Mouse (Mus musculus) midbrain, postnatal 0 days (tissue): ENCODE measurements at regions not wholly inside any gene's neighbourhood (a gene's known extent, or its start where the extent isn't known, plus 50 kb on each side); places are given as distances from the start of the nearest gene placed in this dataset.
"Not testable (repeated sequence)": the region's sequence is repeated elsewhere in the genome, so short reads cannot be mapped to it uniquely, and the experiment has no call there.

ENCODE experiments used
- ATAC-seq: fragments of 200-750 bp; cut with Nextera tagmentation; 2 replicates; pipeline ENCODE4 v1.8.0; 2017; ENCODE audit warnings: moderate number of reproducible peaks, mild to moderate bottlenecking, moderate TSS enrichment, moderate library complexity; ENCODE audit not compliant: low FRiP score
- DNase-seq: peaks from one replicate; pipeline ENCODE4 v3.0.0-alpha.2; 2015; ENCODE audit warnings: low spot score
- H3K27ac ChIP-seq: fragments of 300-500 bp; sonication (generic); 2 replicates; pipeline ENCODE4 v1.5.1; 2014; ENCODE audit warnings: low read depth, mild to moderate bottlenecking, low read length, mixed read lengths
- H3K27me3 ChIP-seq: fragments of 300-500 bp; sonication (generic); 2 replicates; pipeline ENCODE4 v1.6.1; 2014; ENCODE audit warnings: low read length, control low read depth, mixed read lengths; ENCODE audit not compliant: insufficient read depth
- H3K36me3 ChIP-seq: fragments of 300-500 bp; sonication (generic); 2 replicates; pipeline ENCODE4 v1.6.1; 2014; ENCODE audit warnings: low read length, control low read depth, mixed read lengths; ENCODE audit not compliant: insufficient read depth
- H3K4me1 ChIP-seq: fragments of 300-500 bp; sonication (generic); 2 replicates; pipeline ENCODE4 v1.6.1; 2014; ENCODE audit warnings: mild to moderate bottlenecking, control low read depth, antibody characterized with exemption, low read length, mixed read lengths; ENCODE audit not compliant: insufficient read depth
- H3K4me2 ChIP-seq: fragments of 300-500 bp; sonication (generic); 2 replicates; pipeline ENCODE4 v1.6.1; 2014; ENCODE audit warnings: low read depth, mild to moderate bottlenecking, low read length, mixed read lengths; ENCODE audit not compliant: poor library complexity, severe bottlenecking
- H3K4me3 ChIP-seq: fragments of 300-500 bp; sonication (generic); 2 replicates; pipeline ENCODE4 v1.5.1; 2014; ENCODE audit warnings: low read depth, mild to moderate bottlenecking, low read length, moderate library complexity
- H3K9ac ChIP-seq: fragments of 300-500 bp; sonication (generic); replicated peaks from 2 replicates; pipeline ENCODE4 v1.6.1; 2014; ENCODE audit warnings: mild to moderate bottlenecking, low read length, moderate library complexity, mixed read lengths; ENCODE audit not compliant: poor library complexity, severe bottlenecking
- H3K9me3 ChIP-seq: fragments of 300-500 bp; sonication (generic); 2 replicates; pipeline ENCODE4 v1.6.1; 2016; ENCODE audit warnings: low read length, control low read depth
- CTCF ChIP-seq: IDR thresholded peaks from 2 replicates; pipeline ENCODE4 v1.5.1; 2016; ENCODE audit warnings: antibody characterized with exemption, mild to moderate bottlenecking
- WGBS: fragments of 180-500 bp; shearing (Covaris S2); extraction: QIAGEN DNeasy Blood & Tissue Kit; methylation state at CpG from one replicate; pipeline ENCODE4 v1.1.7; 2014; 5-methylcytosine and 5-hydroxymethylcytosine counted together

DNA sequence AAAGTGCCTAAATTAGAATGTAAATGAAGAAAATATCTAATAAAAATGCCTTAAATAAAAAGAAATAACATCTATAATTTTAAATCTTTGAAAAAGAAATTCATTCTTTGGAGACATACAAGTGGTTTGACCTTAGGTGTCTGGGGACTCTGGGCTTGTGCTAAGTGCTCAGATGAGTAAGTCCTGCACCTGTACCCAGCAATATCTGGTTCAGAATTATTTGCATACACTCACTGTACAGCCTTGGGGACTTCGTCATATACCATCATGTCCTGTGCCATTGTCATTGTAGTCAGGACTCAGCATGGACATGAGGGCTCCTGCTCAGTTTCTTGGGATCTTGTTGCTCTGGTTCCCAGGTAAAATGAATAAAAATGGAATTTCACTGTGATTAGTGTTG is 255.1 kb upstream of the Tacstd2 start:
- H3K9me3 ChIP-seq, result no peaks in the 10 kb centered on the region
- WGBS, result 87% methylated on average over 1 of the region's 1 CpGs
- no peak overlapping the region for H3K4me2 ChIP-seq
- DNase-seq (no peak), ATAC-seq (no peak)
- H3K4me3 ChIP-seq, result no peak overlapping the region
- H3K27ac ChIP-seq, result no peak overlapping the region
- H3K36me3 ChIP-seq, result no peaks in the 10 kb centered on the region
- TF ChIP-seq CTCF, result no peak
- H3K27me3 ChIP-seq, result no peaks in the 10 kb centered on the region
- no peak overlapping the region for H3K9ac ChIP-seq
- no peaks in the 10 kb centered on the region for H3K4me1 ChIP-seq

DNA sequence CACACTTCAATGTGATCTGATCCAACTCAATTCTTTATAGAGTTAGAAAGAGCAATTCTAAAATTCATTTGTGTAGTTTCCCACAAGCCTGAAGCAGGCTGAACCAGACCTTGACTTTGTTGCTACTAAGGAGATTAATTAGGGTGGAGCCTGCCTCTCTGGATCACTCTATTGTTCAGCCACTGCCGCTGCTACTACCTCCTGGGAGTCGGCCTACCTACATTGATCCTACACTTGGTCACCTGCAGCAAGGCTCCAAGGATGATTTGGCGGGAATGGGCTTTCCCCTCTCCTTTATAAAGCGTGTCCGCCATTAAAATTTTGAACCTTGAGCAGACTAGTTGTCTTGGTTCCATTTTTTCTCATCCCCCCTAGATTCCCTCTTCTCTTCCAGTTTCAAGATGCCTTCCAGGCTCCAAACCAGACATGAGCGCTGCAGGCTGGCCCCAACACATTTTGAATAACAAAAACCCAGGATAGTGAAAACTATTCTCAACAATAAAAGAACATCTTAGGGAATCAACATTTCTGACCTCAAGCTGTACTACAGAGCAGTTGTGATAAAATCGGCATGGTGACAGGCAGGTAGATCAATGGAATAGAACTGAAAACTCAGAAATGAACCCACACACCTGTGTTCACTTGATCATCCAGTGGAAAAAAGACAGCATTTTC is 251.6 kb upstream of the Tacstd2 start:
- H3K9ac ChIP-seq, result no peak overlapping the region
- DNase-seq, result no peak
- H3K36me3 ChIP-seq, result no peaks in the 10 kb centered on the region
- H3K27ac ChIP-seq, result no peak overlapping the region
- no peak overlapping the region for H3K4me2 ChIP-seq
- ATAC-seq, result no peak
- WGBS, result 68% methylated on average over 7 of the region's 7 CpGs
- no peaks in the 10 kb centered on the region for H3K9me3 ChIP-seq
- H3K4me3 ChIP-seq, result no peak overlapping the region
- H3K4me1 ChIP-seq, result no peaks in the 10 kb centered on the region
- no peaks in the 10 kb centered on the region for H3K27me3 ChIP-seq
- TF ChIP-seq CTCF, result no peak

DNA sequence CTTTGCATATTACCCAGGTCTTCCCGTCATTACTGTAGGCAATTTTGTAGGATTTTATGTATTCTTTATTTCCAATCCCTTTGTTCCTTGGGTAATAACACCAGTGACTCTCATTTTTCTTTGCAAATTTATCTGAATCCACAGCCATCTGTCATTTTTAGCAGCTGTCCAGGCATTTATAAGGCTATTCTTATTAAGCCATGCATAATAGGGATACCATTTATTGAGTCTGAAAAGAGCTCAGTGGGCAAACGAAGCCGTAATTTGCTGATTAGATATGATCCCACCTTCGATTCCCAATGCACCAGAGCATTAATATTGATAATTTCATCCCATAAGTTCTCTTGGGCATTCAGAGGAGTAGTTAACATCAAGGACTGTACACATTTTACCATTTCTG is 243.3 kb upstream of the Tacstd2 start:
- Histone ChIP-seq H3K4me3 (no peak overlapping the region), H3K27me3 (no peaks in the 10 kb centered on the region), H3K27ac (no peak overlapping the region), H3K9me3 (no peaks in the 10 kb centered on the region), H3K36me3 (no peaks in the 10 kb centered on the region), H3K9ac (no peak overlapping the region), H3K4me2 (no peak overlapping the region), H3K4me1 (no peaks in the 10 kb centered on the region)
- WGBS, result 44% methylated on average over 4 of the region's 4 CpGs
- no peak for ATAC-seq
- no peak for DNase-seq
- TF ChIP-seq CTCF, result no peak

DNA sequence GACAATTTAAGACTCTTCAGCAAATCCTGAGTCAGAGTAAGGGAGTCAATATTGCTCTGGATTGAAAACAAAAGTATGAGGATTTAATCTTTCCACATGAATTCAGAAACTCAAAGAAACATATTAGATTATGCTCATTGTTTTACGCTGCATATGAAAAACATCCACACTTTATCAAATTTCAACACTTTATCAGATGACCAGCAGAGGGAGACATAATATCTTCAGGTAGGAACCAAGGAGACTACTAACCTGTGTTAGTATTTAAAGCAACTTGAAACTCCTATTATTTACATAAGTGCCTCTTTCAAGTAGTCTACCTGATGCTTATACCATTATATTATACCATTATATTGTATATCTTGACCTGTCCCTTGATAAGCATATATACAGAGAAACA is 218.5 kb upstream of the Tacstd2 start:
- not testable (repeated sequence) for H3K36me3 ChIP-seq, ATAC-seq, H3K27me3 ChIP-seq, H3K4me2 ChIP-seq, H3K27ac ChIP-seq, H3K9ac ChIP-seq, H3K4me1 ChIP-seq, H3K9me3 ChIP-seq, H3K4me3 ChIP-seq, DNase-seq
- 82% methylated on average over 1 of the region's 1 CpGs for WGBS
- TF ChIP-seq CTCF, result peak; percentile 51

DNA sequence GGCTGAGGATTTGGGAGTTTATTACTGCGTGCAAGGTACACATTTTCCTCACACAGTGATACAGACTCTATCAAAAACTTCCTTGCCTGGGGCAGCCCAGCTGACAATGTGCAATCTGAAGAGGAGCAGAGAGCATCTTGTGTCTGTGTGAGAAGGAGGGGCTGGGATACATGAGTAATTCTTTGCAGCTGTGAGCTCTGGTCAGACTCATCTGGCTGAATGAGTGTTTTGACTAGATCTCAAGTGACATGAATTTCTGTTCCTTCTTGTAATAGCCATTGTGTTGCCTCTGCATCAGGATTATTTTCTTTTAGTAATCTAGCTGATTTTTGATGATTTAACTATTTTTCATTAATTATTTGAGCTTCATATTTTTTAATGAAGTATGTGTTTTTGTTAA is 190.0 kb upstream of the Tacstd2 start:
- WGBS, result 69% methylated on average over 1 of the region's 1 CpGs
- no peak; the same call in 1 of the 2 replicates for ATAC-seq
- no peaks in the 10 kb centered on the region for H3K4me1 ChIP-seq
- no peak overlapping the region for H3K4me2 ChIP-seq
- H3K36me3 ChIP-seq, result no peaks in the 10 kb centered on the region
- H3K27me3 ChIP-seq, result no peaks in the 10 kb centered on the region
- no peaks in the 10 kb centered on the region for H3K9me3 ChIP-seq
- no peak overlapping the region for H3K27ac ChIP-seq
- no peak for TF ChIP-seq CTCF
- no peak for DNase-seq
- H3K9ac ChIP-seq, result no peak overlapping the region
- H3K4me3 ChIP-seq, result no peak overlapping the region

DNA sequence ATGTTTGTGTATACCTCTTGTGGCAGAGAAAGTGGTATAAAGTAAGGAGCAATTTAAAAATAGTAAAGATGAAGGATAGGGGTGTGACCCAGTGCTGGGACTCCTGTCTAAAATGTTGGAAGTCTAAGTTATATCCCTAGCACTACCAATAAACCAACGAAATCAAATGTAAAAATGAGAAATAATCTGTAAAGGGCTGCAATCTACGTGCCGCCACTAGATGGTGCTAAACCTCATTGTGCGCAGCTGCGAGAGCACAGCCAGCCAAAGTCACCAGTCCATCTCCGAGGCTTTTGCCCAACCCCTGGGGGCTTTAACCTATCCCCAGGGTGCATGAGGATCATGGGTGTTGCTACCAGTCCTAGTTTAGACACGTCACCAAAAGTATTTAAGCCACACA is 163.4 kb upstream of the Tacstd2 start:
- H3K27me3 ChIP-seq, H3K9me3 ChIP-seq, H3K4me3 ChIP-seq, H3K27ac ChIP-seq, H3K36me3 ChIP-seq, H3K9ac ChIP-seq, H3K4me2 ChIP-seq, ATAC-seq, DNase-seq, H3K4me1 ChIP-seq: not testable (repeated sequence)
- whole genome bisulfite sequencing, result 14% methylated on average over 5 of the region's 7 CpGs
- peak; percentile 51 for TF ChIP-seq CTCF

DNA sequence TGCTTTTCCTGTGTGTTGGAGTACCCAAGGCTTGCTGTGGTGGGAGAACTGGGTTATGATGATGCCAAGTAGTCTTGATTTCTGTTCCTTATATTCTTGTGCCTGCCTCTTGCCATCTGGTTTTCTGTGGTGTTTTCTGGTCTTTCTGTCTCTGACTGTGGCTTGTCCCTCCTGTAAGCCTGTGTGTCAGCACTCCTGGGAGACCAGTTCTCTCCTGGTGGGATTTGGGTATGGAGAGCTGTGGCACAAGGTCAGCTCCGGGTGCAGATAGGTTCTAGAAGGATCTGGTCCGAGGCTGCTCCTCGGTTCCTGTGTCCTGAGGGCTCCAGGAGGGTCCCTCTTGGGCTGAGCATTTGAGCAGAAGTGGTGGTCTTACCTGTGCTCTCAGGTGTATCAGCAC is 155.4 kb upstream of the Tacstd2 start:
- not testable (repeated sequence) for H3K9me3 ChIP-seq, H3K4me2 ChIP-seq, H3K27me3 ChIP-seq, DNase-seq, H3K4me1 ChIP-seq, H3K9ac ChIP-seq, ATAC-seq, H3K4me3 ChIP-seq, H3K27ac ChIP-seq, H3K36me3 ChIP-seq
- WGBS, result 71% methylated on average over 3 of the region's 3 CpGs

DNA sequence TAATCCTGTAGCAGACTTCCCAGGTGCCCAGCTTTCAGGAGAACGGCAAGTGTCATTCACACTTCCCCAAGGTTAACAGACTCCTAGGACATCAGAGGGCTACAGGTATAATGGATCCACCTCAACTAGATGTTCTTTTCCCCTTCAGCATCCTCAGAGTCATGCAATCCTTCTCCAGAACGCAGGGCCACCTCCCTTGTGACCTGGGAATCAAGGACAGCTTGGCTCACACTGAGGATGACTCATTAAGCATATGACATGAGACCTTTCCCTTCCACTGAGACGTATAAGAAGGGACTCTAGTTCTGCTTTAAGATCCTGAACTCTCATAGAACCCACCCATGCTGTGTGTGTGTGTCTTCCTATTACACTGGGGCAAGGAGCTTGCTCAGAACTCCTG is 147.5 kb upstream of the Tacstd2 start:
- H3K9me3 ChIP-seq, ATAC-seq, H3K4me2 ChIP-seq, DNase-seq, H3K36me3 ChIP-seq, H3K27ac ChIP-seq, H3K4me3 ChIP-seq, H3K4me1 ChIP-seq, H3K27me3 ChIP-seq, H3K9ac ChIP-seq: not testable (repeated sequence)
- 80% methylated on average over 3 of the region's 3 CpGs for WGBS

DNA sequence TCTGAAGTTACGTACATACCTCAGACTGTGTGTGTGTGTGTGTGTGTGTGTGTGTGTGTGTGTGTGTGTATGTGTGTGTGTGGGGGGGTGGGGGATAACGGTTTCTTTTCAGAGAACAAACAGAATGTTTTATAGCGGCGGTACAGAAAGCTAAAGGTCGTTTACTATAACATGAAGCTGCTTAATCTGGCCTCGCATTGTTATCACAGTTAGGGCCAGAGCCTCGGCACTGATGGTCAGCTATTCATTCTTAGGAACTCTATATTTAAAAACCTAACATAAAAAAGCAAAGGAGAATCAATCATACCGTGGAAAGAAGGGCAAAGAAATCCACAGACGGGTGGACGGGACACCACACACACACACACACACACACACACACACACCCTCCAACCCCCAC is 146.0 kb upstream of the Tacstd2 start:
- H3K36me3 ChIP-seq, H3K27me3 ChIP-seq, H3K27ac ChIP-seq, H3K9me3 ChIP-seq, H3K9ac ChIP-seq, H3K4me3 ChIP-seq, ATAC-seq, H3K4me2 ChIP-seq, H3K4me1 ChIP-seq, DNase-seq: not testable (repeated sequence)
- WGBS, result 74% methylated on average over 10 of the region's 10 CpGs
